Mouse (Mus musculus): ENCODE measurements around the gene B4galt7. TPM values are rescaled to one million over a fixed set of nuclear protein-coding genes. Genes with fewer than 3 reads are reported as not detected.

The B4galt7 gene
- total and polyA plus RNA-seq, 3 experiments, result 8.5 to 11.7 (median 11.0) TPM

DNA sequence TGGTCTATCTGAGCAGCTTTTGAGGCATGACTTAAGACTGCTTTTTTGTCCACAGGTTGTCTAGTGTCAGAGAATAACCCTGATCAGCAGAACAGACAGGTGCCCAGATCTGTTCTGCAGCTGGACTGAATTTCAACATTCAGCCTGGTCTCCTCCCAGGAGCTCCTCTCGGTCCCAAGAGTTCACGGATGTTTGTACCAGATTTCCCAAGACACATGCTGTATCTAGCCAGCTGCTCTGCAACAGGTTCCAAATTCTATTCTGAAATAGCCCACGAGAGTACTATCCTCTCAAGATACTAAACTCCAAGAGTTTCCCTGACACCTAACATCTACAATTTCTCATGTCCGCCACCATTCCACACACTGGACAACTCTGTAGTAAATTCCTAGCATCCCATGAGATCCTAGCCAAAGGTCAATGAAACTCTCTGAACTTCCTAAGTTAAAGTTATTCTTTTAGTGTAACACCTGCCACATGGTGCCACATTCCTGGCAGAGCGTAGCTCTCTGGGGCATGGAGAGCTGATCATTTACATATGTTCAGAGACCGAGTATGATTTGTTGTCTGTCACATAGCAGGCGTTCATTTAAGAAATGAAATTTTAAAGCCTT lies 36.3 kb upstream of the B4galt7 start:
- dilution Hi-C loops (cut with MboI; ENCODE audit: extremely low pct_ligation_motif_present, extremely low pct_unique_long_range_greater_than_20kb, low sequenced_read_pairs), result no loop called here
- DNase-seq (ENCODE audit: extremely low read depth), result no peak
- peaks cover 11 to 81% of the 10 kb centered on the region in 2 experiments for H3K36me3 ChIP-seq (replicated peaks in 1 of 2; ENCODE audit: control insufficient read depth in 1 of 2, insufficient read depth in 1 of 2, low read length in 1 of 2)

GRCm38 (mm10) chr13:55567001-55567400 lies 32.7 kb upstream of the B4galt7 start:
- dilution Hi-C loops (cut with MboI; ENCODE audit: extremely low pct_ligation_motif_present, extremely low pct_unique_long_range_greater_than_20kb, low sequenced_read_pairs) (no loop called here), in situ Hi-C loops (cut with MboI; ENCODE audit: low pct_ligation_motif_present, low pct_unique_long_range_greater_than_20kb, low sequenced_read_pairs) (no loop called here)
- Histone ChIP-seq H3K4me2 (ENCODE audit: insufficient read depth, low read depth, poor library complexity, severe bottlenecking) (no peak overlapping the region), H3K27me3 (replicated peaks) (no peaks in the 10 kb centered on the region), H3K4me3 (replicated peaks in 1 of 3; ENCODE audit: low read depth in 2 of 3, low read length in 2 of 3, poor library complexity in 1 of 3) (no peak overlapping the region), H3K36me3 (replicated peaks in 1 of 2; ENCODE audit: control insufficient read depth in 1 of 2, insufficient read depth in 1 of 2, low read length in 1 of 2) (peaks cover 8 to 64% of the 10 kb centered on the region in 2 experiments), H3K27ac (ENCODE audit: insufficient read depth, low read depth) (no peak overlapping the region), H3K79me2 (replicated peaks; ENCODE audit: control insufficient read depth, extremely low read depth, insufficient read depth, poor library complexity, severe bottlenecking) (peaks cover 18% of the 10 kb centered on the region), H3K9me3 (replicated peaks; ENCODE audit: low read length) (no peaks in the 10 kb centered on the region), H3K4me1 (ENCODE audit: control insufficient read depth in 1 of 2, insufficient read depth in 2 of 2) (peaks cover 8 to 18% of the 10 kb centered on the region in 2 experiments), H3K9ac (ENCODE audit: insufficient read depth, low read depth) (no peak overlapping the region)
- DNase-seq (ENCODE audit: extremely low read depth), result no peak
- no peak for TF ChIP-seq NELFE (IDR thresholded peaks at IDR 0.05; ENCODE audit: low read depth, low read length)
- TF ChIP-seq ZKSCAN1 (IDR thresholded peaks at IDR 0.05; ENCODE audit: borderline replicate concordance, low read depth, low read length), result no peak
- no peak for TF ChIP-seq EP300 (IDR thresholded peaks at IDR 0.05; ENCODE audit: low read length)
- TF ChIP-seq CTCF (conservative IDR thresholded peaks at IDR 0.05 in 1 of 2, IDR thresholded peaks at IDR 0.05 in 1 of 2; ENCODE audit: low read depth in 2 of 2, low read length in 2 of 2), result no peak
- TF ChIP-seq SMC3 (IDR thresholded peaks at IDR 0.05; ENCODE audit: low read depth, low read length), result no peak
- no peak for TF ChIP-seq USF1 (IDR thresholded peaks at IDR 0.05; ENCODE audit: low read depth, low read length)
- TF ChIP-seq TCF12 (IDR thresholded peaks at IDR 0.05; ENCODE audit: low read depth, low read length), result no peak
- no peak for TF ChIP-seq MYC (IDR thresholded peaks at IDR 0.05; ENCODE audit: low read depth, low read length)
- no peak for TF ChIP-seq TBP (conservative IDR thresholded peaks at IDR 0.05; ENCODE audit: low read depth, low read length)
- no peak for TF ChIP-seq CHD2 (IDR thresholded peaks at IDR 0.05; ENCODE audit: low read length)
- no peak for TF ChIP-seq POLR2AphosphoS2 (IDR thresholded peaks at IDR 0.05; ENCODE audit: low read depth, low read length)
- TF ChIP-seq GABPA (IDR thresholded peaks at IDR 0.05; ENCODE audit: insufficient replicate concordance, low read depth, low read length), result no peak
- no peak for TF ChIP-seq RAD21 (IDR thresholded peaks at IDR 0.05; ENCODE audit: low read depth, low read length)
- no peak for TF ChIP-seq SIN3A (IDR thresholded peaks at IDR 0.05; ENCODE audit: low read length)
- TF ChIP-seq USF2 (conservative IDR thresholded peaks at IDR 0.05; ENCODE audit: low read depth, low read length), result no peak
- no peak for TF ChIP-seq IRF4 (IDR thresholded peaks at IDR 0.05; ENCODE audit: low read depth, low read length)

More for the DNA sequence above, 36.3 kb upstream of the B4galt7 start:
- H3K4me1 ChIP-seq (ENCODE audit: control insufficient read depth in 1 of 2, insufficient read depth in 2 of 2), result peaks cover 5 to 9% of the 10 kb centered on the region in 2 experiments; a peak in 3 of 4 replicates
- H3K27me3 ChIP-seq (replicated peaks), result no peaks in the 10 kb centered on the region
- H3K79me2 ChIP-seq (replicated peaks; ENCODE audit: control insufficient read depth, extremely low read depth, insufficient read depth, poor library complexity, severe bottlenecking), result 0 out of 2 replicates have a peak, but pooled peaks cover 2% of the 10 kb centered on the region
- H3K9ac ChIP-seq (ENCODE audit: insufficient read depth, low read depth), result no peak overlapping the region
- H3K4me3 ChIP-seq (replicated peaks in 1 of 3; ENCODE audit: low read depth in 2 of 3, low read length in 2 of 3, poor library complexity in 1 of 3), result no peak overlapping the region
- no peaks in the 10 kb centered on the region for H3K9me3 ChIP-seq (replicated peaks; ENCODE audit: low read length)
- TF ChIP-seq TCF12 (IDR thresholded peaks at IDR 0.05; ENCODE audit: low read depth, low read length) (no peak), ELF1 (IDR thresholded peaks at IDR 0.05; ENCODE audit: low read depth, low read length) (no peak), USF1 (IDR thresholded peaks at IDR 0.05; ENCODE audit: low read depth, low read length) (no peak), POLR2A (IDR thresholded peaks at IDR 0.05; ENCODE audit: low read depth, low read length) (no peak), E2F4 (IDR thresholded peaks at IDR 0.05; ENCODE audit: insufficient replicate concordance, low read depth, low read length) (no peak), SMC3 (IDR thresholded peaks at IDR 0.05; ENCODE audit: low read depth, low read length) (no peak), HCFC1 (IDR thresholded peaks at IDR 0.05; ENCODE audit: low read depth, low read length) (no peak), BHLHE40 (IDR thresholded peaks at IDR 0.05; ENCODE audit: low read depth, low read length) (no peak)
- in situ Hi-C loops (cut with MboI; ENCODE audit: low pct_ligation_motif_present, low pct_unique_long_range_greater_than_20kb, low sequenced_read_pairs), result no loop called here
- no peak overlapping the region for H3K27ac ChIP-seq (ENCODE audit: insufficient read depth, low read depth)
- no peak overlapping the region for H3K4me2 ChIP-seq (ENCODE audit: insufficient read depth, low read depth, poor library complexity, severe bottlenecking)

Data from CH12.LX (cell line).